Mouse (Mus musculus) left cerebral cortex, adult 9 months (tissue): ENCODE data around the gene Fut4.
"Not testable (repeated sequence)": the region's sequence is repeated elsewhere in the genome, so short reads cannot be mapped to it uniquely, and the experiment has no call there.

Source experiments
- DNase-seq, 2 experiments: peaks; one replicate each; pipeline ENCODE4 v3.0.0; 2022; ENCODE audit warnings: low spot score in 2 of 2

The Fut4 gene

DNA sequence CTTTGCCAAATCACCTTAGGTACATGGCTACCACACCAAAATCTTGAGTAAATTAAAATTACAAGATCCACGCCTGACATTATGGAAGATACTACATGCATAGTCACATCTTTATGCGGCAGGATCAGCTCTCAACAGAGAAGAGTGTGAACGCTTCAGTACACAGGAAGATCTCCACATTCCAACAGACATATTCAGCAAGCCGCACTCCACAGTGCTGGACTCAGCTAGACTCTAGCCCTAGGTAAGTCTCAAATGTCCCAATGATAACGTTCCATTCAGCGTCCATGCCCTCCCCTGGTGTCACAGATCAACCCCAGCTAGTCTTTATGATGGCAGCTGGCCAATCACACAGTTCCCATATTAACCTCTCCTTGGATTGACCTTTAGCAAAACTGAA lies 26.2 kb downstream of the Fut4 start:
- DNase-seq, result no peak

GRCm38 (mm10) chr9:14724755-14725420 lies 27.3 kb downstream of the Fut4 start:
- no peak for DNase-seq

- DNase-seq, result no peak
Measured at GRCm38 (mm10) chr9:14721610-14722009, 30.6 kb downstream of the Fut4 start.

DNA sequence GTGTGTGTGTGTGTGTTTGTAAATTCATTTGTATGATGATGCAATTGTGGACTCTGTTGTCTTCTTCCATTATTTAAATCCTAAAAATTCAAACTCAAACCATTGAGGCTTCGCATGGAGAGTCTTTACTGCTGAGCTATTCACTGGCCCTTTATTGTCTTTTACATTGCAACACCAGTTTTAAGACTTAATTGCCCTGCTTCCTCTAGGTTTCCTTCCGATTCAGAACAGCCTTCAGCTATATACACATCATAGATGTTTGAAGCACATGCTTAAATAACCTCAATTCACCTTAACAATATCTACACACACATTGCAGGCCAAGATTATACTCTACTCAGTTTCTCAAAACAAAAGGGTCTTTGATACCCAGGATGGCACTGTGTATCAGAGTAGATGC lies 31.8 kb downstream of the Fut4 start:
- no peak for DNase-seq

DNA sequence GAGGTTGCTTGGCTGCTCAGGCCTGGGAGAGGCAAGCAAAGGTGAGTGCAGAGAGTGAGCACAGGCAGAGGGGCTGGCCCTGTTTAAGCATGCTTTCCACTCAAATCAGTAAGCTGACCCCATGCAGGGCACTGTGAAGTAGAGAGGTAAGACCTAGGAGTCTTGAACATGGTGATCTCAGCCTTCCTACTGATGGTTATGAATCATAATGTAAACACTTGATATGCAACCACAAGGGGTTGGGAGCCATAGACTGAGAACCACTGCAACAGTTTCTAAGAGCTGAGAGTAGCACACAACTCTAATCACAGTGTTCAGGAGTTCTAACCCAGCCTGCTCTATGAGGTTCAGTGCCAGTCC lies 33.9 kb downstream of the Fut4 start:
- no peak for DNase-seq

DNA sequence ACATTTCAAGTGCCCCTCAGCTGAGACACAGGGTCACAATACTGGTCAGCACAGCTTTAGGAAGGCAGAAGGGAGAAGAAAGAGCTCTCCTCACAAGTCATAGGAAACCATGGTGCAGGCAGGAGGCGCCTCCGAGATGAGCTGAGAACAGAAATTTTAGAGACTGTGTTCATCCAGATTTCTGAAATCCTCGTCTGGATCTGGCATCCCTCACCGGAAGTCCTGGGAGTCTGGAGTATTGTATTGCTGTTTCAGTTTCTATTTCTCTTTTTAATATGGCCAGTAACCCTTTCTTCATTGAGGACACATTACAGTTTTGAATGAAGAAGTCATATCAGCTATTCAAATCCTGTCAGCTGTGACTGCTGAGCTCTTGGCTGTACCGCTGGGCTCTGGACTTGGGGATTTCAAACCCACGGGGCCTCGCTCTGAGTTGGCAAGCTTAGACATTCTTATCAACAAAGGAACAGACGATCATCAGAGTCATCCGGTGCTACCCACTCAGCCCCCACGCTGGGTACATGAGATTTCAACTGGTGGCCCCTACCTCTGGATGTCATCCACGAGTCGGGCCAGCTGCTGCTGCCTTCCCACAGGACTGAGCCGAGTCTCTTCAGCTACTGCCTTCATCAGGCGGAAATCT lies 34.4 kb downstream of the Fut4 start:
- no peak for DNase-seq

- no peak for DNase-seq
Measured at GRCm38 (mm10) chr9:14715258-14715657, 36.9 kb downstream of the Fut4 start.

DNA sequence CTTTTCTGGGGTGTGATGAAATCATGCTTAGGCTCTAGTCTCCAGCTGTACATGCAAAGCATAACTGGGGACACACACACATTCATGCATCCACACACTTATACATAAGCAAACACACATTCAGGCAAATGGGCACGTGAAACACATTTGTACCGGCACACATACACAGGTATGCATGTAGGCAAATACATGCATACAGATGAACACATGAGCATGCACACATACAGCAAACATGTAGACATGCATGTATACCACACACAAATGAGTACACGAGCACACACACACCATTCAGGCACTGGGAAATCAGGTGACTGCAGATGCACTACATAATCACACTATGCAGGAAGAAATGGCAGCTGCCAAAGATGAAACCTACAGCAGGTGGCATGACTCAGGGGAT lies 41.3 kb downstream of the Fut4 start:
- DNase-seq, result no peak

- DNase-seq, result peak in 1 of 2 experiments; percentile 34
Measured at GRCm38 (mm10) chr9:14705321-14706162, 46.7 kb downstream of the Fut4 start.

GRCm38 (mm10) chr9:14700795-14701194 lies 51.4 kb downstream of the Fut4 start:
- not testable (repeated sequence) for DNase-seq

GRCm38 (mm10) chr9:14699288-14699640 lies 52.9 kb downstream of the Fut4 start:
- DNase-seq, result no peak

DNA sequence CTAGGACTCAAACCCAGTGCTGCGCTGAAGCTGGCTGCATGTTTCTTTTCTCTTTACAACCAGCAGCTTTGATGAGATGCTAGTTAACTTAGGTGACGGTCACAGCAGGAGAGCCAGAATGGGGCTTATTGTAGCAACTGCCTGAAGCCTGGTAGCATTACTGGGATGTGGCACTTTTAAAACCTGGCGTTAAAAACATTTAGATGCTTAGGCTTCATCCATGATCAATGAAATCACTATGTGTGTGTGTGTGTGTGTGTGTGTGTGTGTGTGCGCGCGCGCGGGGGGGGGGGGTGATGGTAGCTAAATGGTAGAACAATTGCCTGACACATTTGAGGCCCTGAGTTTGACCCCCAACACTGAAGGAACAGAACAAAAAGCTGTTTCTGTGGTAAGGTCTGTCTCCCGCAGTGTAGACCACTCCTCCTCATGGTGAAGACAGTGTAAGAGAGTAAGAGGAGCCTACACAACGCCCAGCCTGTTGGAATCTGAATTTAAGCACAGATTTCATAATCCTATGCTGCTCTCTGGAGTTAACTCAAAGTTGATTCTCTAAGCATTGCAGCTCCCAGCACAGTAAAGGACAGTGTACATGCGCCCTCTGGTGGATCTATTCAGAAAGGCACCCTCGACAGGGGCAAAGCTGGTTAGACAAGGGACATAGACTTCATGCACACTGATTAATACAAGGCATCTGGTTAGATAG lies 53.5 kb downstream of the Fut4 start:
- peak; percentile 71 to 96 for DNase-seq
